Mouse (Mus musculus): ENCODE measurements around the gene Lpar3.
A peak's percentile ranks its signal among the peaks of the same experiment; 100 is the strongest.
"Not testable (repeated sequence)": the region's sequence is repeated elsewhere in the genome, so short reads cannot be mapped to it uniquely, and the experiment has no call there.

The Lpar3 gene

GRCm38 (mm10) chr3:146209759-146210158, 11.0 kb upstream of the Lpar3 start:
- not testable (repeated sequence) for DNase-seq (ENCODE audit: low spot score in 2 of 2)

GRCm38 (mm10) chr3:146211141-146211747, 9.5 kb upstream of the Lpar3 start:
- no peak for DNase-seq (ENCODE audit: low spot score in 2 of 2)

- DNase-seq (ENCODE audit: low spot score in 2 of 2), result no peak
Measured at GRCm38 (mm10) chr3:146211964-146212363, 8.8 kb upstream of the Lpar3 start.

GRCm38 (mm10) chr3:146213336-146213735, 7.4 kb upstream of the Lpar3 start:
- DNase-seq (ENCODE audit: low spot score in 2 of 2), result no peak

GRCm38 (mm10) chr3:146216561-146216960, 4.2 kb upstream of the Lpar3 start:
- DNase-seq (ENCODE audit: low spot score in 2 of 2), result no peak

GRCm38 (mm10) chr3:146224271-146224670, 3.5 kb downstream of the Lpar3 start:
- DNase-seq (ENCODE audit: low spot score in 2 of 2), result no peak

- no peak for DNase-seq (ENCODE audit: low spot score in 2 of 2)
Measured at GRCm38 (mm10) chr3:146225061-146225761, 4.4 kb downstream of the Lpar3 start.

- no peak for DNase-seq (ENCODE audit: low spot score in 2 of 2)
Measured at GRCm38 (mm10) chr3:146227427-146227826, 6.7 kb downstream of the Lpar3 start.

- DNase-seq (ENCODE audit: low spot score in 2 of 2), result no peak
Measured at GRCm38 (mm10) chr3:146228559-146229310, 8.0 kb downstream of the Lpar3 start.

- DNase-seq (ENCODE audit: low spot score in 2 of 2), result no peak
Measured at GRCm38 (mm10) chr3:146232708-146233107, 11.9 kb downstream of the Lpar3 start.

- no peak for DNase-seq (ENCODE audit: low spot score in 2 of 2)
Measured at GRCm38 (mm10) chr3:146233741-146234140, 13.0 kb downstream of the Lpar3 start.

- no peak for DNase-seq (ENCODE audit: low spot score in 2 of 2)
Measured at GRCm38 (mm10) chr3:146234530-146234929, 13.8 kb downstream of the Lpar3 start.

GRCm38 (mm10) chr3:146236280-146236679, 15.5 kb downstream of the Lpar3 start:
- no peak for DNase-seq (ENCODE audit: low spot score in 2 of 2)

GRCm38 (mm10) chr3:146237676-146238075, 16.9 kb downstream of the Lpar3 start:
- DNase-seq (ENCODE audit: low spot score in 2 of 2), result no peak

GRCm38 (mm10) chr3:146244630-146245029, 23.9 kb downstream of the Lpar3 start:
- DNase-seq (ENCODE audit: low spot score in 2 of 2), result no peak

GRCm38 (mm10) chr3:146246557-146246956, 25.8 kb downstream of the Lpar3 start:
- no peak for DNase-seq (ENCODE audit: low spot score in 2 of 2)

- no peak for DNase-seq (ENCODE audit: low spot score in 2 of 2)
Measured at GRCm38 (mm10) chr3:146246992-146247391, 26.2 kb downstream of the Lpar3 start.

GRCm38 (mm10) chr3:146249895-146250294, 29.1 kb downstream of the Lpar3 start:
- no peak for DNase-seq (ENCODE audit: low spot score in 2 of 2)

GRCm38 (mm10) chr3:146251771-146252170, 31.0 kb downstream of the Lpar3 start:
- no peak for DNase-seq (ENCODE audit: low spot score in 2 of 2)

- DNase-seq (ENCODE audit: low spot score in 2 of 2), result no peak
Measured at GRCm38 (mm10) chr3:146253736-146254320, 33.1 kb downstream of the Lpar3 start.

- DNase-seq (ENCODE audit: low spot score in 2 of 2), result no peak
Measured at GRCm38 (mm10) chr3:146255123-146255522, 34.4 kb downstream of the Lpar3 start.

- DNase-seq (ENCODE audit: low spot score in 2 of 2), result peak in 1 of 2 experiments; percentile 72
Measured at GRCm38 (mm10) chr3:146257483-146258122, 36.8 kb downstream of the Lpar3 start.
